Mouse (Mus musculus) ES-CJ7 (cell line): ENCODE results near the gene Fbxl4.
"Not testable (repeated sequence)": the region's sequence is repeated elsewhere in the genome, so short reads cannot be mapped to it uniquely, and the experiment has no call there.

Experiments used
- DNase-seq: peaks from one replicate; pipeline ENCODE4 v3.0.0; 2011; ENCODE audit warnings: low read depth, low spot score

Gene Fbxl4

GRCm38 (mm10) chr4:22357266-22357930 lies at the start of gene Fbxl4:
Fbxl4 (plus strand) TSS chr4:22357543.
- DNase-seq = peak; percentile 63

DNA sequence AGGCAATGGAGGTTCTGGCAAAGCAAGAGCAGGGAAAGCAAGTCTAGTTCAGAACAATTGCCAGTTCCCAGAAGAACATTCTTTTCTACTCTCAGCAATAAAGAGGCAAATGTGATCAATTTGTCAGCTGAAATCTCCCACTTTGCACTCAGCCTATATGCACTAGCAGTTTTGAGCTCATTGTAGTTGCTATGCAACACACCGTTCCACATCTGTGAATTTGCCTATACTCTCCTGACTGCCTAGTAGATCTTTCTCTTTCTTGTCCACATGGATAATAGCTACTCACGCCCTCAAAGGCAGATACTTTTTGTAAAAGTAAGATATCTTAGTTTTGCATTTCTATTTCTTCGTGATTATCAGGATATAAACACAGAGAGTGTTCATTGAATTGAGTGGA lies 42.8 kb upstream of the Fbxl4 start:
- no peak for DNase-seq

DNA sequence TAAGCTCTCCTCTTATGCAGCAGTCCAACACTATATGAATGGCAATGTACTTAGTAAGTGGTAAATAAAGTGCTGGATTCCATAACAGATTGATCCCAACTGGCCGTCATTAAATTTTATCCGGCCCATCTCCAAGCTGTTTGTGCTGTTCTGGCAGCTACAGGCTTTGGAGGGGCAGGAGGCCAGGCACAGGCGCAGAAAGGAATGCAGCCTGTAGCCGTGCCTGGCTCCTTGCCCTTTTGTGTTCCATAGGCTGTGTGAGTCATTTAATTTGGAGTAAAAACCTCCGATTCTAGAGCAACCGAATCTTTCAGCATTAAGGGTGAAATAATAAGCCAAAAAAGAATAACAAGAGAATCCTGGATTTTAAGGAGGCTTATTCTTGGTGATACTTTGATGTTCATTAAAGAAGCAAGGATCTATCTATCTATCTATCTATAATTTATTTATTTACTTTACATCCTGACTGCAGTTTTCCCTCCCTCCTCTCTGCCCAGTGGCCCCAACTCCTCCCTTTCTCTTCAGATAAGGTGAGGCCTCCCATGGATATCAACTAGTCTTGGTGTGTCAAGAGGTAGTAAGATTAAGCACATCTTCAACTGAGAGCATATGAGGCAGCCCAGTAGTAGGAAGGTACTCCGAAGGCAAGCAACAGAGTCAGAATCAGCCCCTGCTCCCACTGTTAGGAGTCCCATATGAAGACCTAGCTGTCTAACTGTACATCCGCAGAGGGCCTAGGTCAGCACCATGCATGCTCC lies 14.3 kb upstream of the Fbxl4 start:
- DNase-seq = no peak

DNA sequence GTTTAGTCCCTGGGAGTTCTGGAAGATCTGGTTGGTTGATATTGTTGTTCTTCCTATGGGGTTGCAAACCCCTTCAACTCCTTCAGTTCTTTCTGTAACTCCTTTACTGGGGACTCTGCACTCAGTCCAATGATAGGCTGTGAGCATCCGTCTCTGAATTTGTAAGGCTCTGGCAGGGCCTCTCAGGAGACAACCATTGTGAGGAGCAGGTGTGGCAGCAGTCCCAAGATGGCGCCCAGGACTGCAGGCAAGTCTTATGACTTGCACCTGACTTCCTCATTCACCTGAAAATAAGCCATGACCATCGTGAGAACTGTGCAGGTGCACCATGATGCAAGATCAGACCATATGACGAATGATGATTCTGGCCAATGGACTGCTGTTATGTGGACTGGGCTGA lies 8.3 kb upstream of the Fbxl4 start:
- not testable (repeated sequence) for DNase-seq

- peak; percentile 38 for DNase-seq
Observed at GRCm38 (mm10) chr4:22357931-22358300, 573 bp downstream of the Fbxl4 start.

- DNase-seq = no peak
Observed at GRCm38 (mm10) chr4:22358487-22358886, 1.1 kb downstream of the Fbxl4 start.

- peak; percentile 54 for DNase-seq
Observed at GRCm38 (mm10) chr4:22367368-22367767, 10.0 kb downstream of the Fbxl4 start.

GRCm38 (mm10) chr4:22378516-22378915 lies 21.2 kb downstream of the Fbxl4 start:
- no peak for DNase-seq

- DNase-seq = no peak
Observed at GRCm38 (mm10) chr4:22380646-22381045, 23.3 kb downstream of the Fbxl4 start.

- no peak for DNase-seq
Observed at GRCm38 (mm10) chr4:22383528-22384265, 26.4 kb downstream of the Fbxl4 start.

DNA sequence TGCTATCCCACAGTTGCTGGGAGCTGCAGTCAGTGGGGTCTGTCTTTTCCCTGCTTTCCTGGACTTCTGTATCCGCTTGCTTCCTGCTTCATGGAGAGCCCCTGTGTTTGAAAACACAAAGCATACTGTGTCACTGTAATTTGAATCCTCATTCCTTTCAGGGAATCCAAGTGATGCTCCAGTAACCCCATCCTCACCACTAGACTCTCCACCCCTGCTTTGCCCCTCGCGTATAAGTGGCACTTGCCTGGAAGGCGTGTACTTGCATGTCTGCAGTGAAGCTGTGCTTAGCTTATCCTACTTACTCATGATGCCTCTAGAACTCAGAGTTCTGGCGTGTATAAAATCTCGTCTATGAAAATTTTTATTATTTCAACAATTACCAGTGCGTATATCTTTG lies 32.7 kb downstream of the Fbxl4 start:
- no peak for DNase-seq

GRCm38 (mm10) chr4:22392777-22393473 lies 35.6 kb downstream of the Fbxl4 start:
- DNase-seq = no peak

DNA sequence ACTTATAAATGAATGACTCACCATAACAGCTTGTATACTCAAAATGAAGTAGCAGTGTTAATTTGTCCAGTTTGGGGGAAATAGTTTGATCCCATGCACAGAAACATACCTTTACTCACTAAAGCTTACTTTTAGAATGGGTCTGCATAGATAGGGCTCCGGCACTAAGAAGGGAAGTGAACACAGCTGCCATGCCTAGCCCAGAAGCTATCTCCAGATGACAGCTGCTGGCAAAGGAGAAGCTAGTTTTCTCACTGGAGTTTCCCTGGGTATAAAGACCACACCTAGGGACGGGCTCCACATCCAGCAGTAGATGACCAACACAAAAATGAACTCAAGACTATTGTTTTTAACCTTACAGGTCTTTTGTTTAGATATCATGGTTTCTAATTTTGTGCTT lies 38.1 kb downstream of the Fbxl4 start:
- DNase-seq = no peak

GRCm38 (mm10) chr4:22396484-22397000 lies 39.2 kb downstream of the Fbxl4 start:
- DNase-seq = no peak

DNA sequence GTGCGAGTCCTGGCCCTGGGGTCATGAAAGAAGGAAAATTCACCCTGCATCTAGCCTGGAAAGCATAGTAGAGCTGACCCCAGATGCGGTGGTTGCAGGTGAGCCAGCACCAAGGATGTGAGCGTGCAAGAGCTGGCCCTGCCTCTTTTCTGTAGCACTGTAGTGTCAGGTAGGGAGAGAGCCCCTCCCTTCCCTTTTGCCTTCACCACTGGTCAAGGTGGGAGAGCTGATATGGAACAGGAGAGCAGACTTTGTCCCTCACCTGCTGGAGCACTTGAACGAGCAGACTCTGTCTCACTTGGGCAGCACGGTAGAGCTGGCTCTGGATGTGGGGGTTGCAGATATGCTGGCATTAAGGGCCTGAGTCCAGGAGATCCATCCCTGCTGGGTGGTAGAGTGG lies 39.7 kb downstream of the Fbxl4 start:
- no peak for DNase-seq

GRCm38 (mm10) chr4:22402032-22402431 lies 44.7 kb downstream of the Fbxl4 start:
- DNase-seq = no peak

GRCm38 (mm10) chr4:22402930-22403329 lies 45.6 kb downstream of the Fbxl4 start:
- no peak for DNase-seq

DNA sequence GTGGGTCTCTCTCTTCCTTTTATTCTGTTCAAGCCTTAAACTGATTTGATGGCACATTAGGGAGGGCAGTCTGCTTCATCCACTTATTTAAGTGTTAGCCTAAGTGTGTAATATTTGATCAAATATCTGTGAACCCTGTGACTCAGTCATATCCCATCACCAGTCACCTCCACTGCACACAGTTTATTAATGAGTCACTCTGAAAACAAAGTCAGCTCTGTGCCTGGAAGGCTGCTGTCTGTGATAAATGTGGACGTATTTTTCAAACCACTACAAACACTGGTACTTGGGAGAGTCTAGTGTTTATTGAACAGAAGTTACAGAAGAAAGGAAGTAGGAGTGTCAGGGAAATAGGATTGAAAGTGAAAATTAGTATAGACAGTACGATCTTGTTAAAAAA lies 63.3 kb downstream of the Fbxl4 start:
- no peak for DNase-seq

- DNase-seq = no peak
Observed at GRCm38 (mm10) chr4:22422400-22422799, 65.1 kb downstream of the Fbxl4 start.

DNA sequence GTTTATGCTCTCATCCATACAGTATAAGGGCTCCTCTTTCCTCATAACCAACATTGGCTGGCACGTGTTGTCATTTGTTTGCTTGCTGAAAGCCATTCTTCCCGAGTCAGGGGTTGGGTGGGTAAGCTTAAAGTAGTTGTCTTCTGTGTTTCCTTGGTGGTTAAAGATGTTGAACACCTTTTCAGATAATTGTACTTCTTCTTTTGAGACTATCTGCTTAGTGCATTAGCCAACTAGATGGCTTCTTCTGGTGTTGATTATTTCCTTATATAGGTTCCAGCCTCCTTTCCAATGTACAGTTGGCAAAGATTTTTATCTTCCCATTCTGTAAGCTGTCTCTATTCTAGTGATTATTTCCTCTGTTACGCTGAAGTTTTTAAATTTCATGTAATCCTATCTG lies 70.8 kb downstream of the Fbxl4 start:
- no peak for DNase-seq

DNA sequence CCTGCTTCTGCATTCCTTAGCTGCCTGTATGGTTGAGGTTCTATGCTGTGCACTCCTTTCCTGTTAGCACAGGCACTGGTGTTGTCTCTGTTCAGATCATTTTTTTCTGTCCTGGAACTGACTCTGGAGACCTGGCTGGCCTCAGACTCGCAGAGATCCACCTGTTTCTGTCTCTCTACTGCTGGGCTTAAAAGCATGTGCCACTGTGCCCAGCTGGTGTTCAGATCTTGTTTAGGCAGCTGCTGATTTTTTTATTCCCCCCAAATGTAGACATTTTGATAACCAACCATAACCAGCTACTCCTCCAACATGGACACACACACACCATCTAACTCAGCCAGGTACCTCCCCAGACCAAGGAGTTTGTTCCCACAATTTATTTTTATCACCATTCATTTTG lies 112.2 kb downstream of the Fbxl4 start:
- DNase-seq = no peak
